In the genomic region with DNA sequence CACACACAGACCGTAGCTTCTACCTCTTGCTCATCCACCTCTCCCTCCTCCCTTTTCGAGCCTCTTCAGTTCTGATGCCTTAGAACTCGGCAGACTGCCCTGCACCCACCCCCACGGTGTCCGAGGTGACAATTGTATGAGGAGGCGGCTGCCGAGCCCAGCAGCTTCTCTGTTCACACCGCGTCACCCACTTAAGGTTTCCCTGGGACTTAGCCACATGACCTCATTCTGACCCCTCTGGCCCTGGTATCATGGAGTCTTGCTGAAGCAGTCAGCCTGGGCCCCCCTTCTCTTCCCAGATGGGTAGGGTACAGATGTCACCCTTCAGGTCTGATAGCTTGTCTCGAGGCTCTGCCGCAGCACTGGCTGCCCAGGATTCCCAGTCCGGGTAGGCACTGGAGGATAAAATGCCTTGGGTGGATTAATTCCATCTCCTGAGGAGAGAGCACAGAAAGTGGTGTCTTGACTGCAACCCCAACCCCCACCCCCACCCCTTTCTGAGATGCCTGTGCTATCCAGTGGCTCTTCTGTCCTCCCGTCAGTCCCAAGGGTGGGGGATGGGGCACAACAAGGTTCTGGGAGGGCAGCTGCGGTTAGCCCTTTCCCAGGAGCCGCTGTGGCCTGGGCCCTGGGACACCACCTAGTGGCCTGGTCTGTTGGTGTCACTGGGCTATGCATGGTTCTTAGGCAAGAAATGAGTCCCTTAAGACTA, we compare ENCODE assay signal across 8 mouse cellular contexts. TPM values are rescaled to one million over a fixed set of nuclear protein-coding genes. Genes with fewer than 3 reads are reported as not detected.
A peak's percentile ranks its signal among the peaks of the same experiment; 100 is the strongest.
DNase-seq lines count a peak whose midpoint lies in the region; ATAC-seq and TF ChIP-seq lines count a peak whose summit lies in the region.

No protein-coding gene starts in this region.

- H3K27ac ChIP-seq in hindbrain, embryonic 10.5 days, result peak overlapping the region; percentile 92
- H3K27ac ChIP-seq in lung, embryonic 16.5 days (ENCODE audit: low read length), result peak overlapping the region; percentile 92
- H3K27ac ChIP-seq in olfactory bulb, adult 2 months (ENCODE audit: insufficient read depth, low read depth, low read length), result peak overlapping the region; percentile 95

- H3K27me3 ChIP-seq in hindbrain, embryonic 10.5 days (ENCODE audit: insufficient read depth, poor library complexity, severe bottlenecking), result peaks cover 12% of the 10 kb centered on the region
- no peaks in the 10 kb centered on the region for H3K27me3 ChIP-seq in lung, embryonic 16.5 days (ENCODE audit: control insufficient read depth, insufficient read depth, low read depth, low read length)

- H3K9ac ChIP-seq in lung, embryonic 16.5 days (ENCODE audit: low read length), result peak overlapping the region; percentile 41

- H3K9me3 ChIP-seq in hindbrain, embryonic 10.5 days, result no peaks in the 10 kb centered on the region
- H3K9me3 ChIP-seq in lung, embryonic 16.5 days (ENCODE audit: control insufficient read depth, low read length), result no peaks in the 10 kb centered on the region

- no peak for TF ChIP-seq POLR2A in olfactory bulb, adult 2 months (IDR thresholded peaks at IDR 0.05; ENCODE audit: insufficient read depth, low read depth, low read length)

- under 1% methylated on average over 15 of the region's 15 CpGs for WGBS in hindbrain, embryonic 10.5 days
- WGBS in lung, embryonic 16.5 days, result 1% methylated on average over 13 of the region's 15 CpGs
- WGBS in olfactory bulb, adult 2 months, result under 1% methylated on average over 15 of the region's 15 CpGs

- TF ChIP-seq CTCF in olfactory bulb, adult 2 months (IDR thresholded peaks at IDR 0.05; ENCODE audit: insufficient read depth, low read depth, low read length), result peak; percentile 76

- peaks cover 84% of the 10 kb centered on the region for H3K4me1 ChIP-seq in hindbrain, embryonic 10.5 days (replicated peaks)
- H3K4me1 ChIP-seq in lung, embryonic 16.5 days (replicated peaks; ENCODE audit: control insufficient read depth, insufficient read depth, low read length), result peaks cover 55% of the 10 kb centered on the region
- peaks cover 48% of the 10 kb centered on the region for H3K4me1 ChIP-seq in olfactory bulb, adult 2 months (ENCODE audit: control insufficient read depth, insufficient read depth, low read length)

- peak; percentile 71 for ATAC-seq in lung, embryonic 16.5 days (ENCODE audit: low read depth)

- peak overlapping the region; percentile 86 for H3K4me2 ChIP-seq in lung, embryonic 16.5 days (ENCODE audit: low read depth, low read length)

- H3K36me3 ChIP-seq in hindbrain, embryonic 10.5 days, result peaks cover 12% of the 10 kb centered on the region; the same call in 1 of the 2 replicates
- H3K36me3 ChIP-seq in lung, embryonic 16.5 days (ENCODE audit: control insufficient read depth, insufficient read depth, low read length), result no peaks in the 10 kb centered on the region

- DNase-seq in ES-CJ7 (ENCODE audit: low read depth, low spot score), result peak; percentile 90
- peak; percentile 95 for DNase-seq in cerebellum, adult 11-12 months
- DNase-seq in forelimb bud, embryonic 11.5 days (ENCODE audit: low read depth, low spot score), result peak; percentile 86
- DNase-seq in hindbrain, embryonic 10.5 days (ENCODE audit: low spot score), result peak; percentile 91
- peak; percentile 82 to 87 for DNase-seq in layer of hippocampus, postnatal 10 days (ENCODE audit: low spot score in 2 of 2)
- peak; percentile 84 for DNase-seq in testis, postnatal 14 days (ENCODE audit: low spot score)

- peak overlapping the region; percentile 51 for H3K4me3 ChIP-seq in hindbrain, embryonic 10.5 days
- H3K4me3 ChIP-seq in lung, embryonic 16.5 days (ENCODE audit: low read length), result peak overlapping the region; percentile 48
- peak overlapping the region; percentile 58 for H3K4me3 ChIP-seq in olfactory bulb, adult 2 months (ENCODE audit: insufficient read depth, low read depth, low read length)

RNA-seq across cellular contexts. Expression of a gene that starts 42.4 kb away (rescaled TPM):
- 72.2 and 74.1 TPM in 2 replicates for polyA plus RNA-seq in hindbrain, embryonic 10.5 days (2016; fragmentation: Nextera tagmentation; extraction: Ambion mirVana)
- 10 to 100 TPM; 62.3 to 64.5 TPM for total RNA-seq in layer of hippocampus, postnatal 10 days (2021)
- polyA plus RNA-seq in lung, embryonic 16.5 days (2015; fragmentation: Nextera tagmentation; extraction: Ambion mirVana), result 50.6 and 55.5 TPM in 2 replicates
- polyA plus RNA-seq in olfactory bulb, adult 2 months (2012; ENCODE audit: insufficient read depth, insufficient read length, low replicate concordance, missing spikeins), result not detected in 2 replicates

Comparison
In these comparisons a context has a peak if more than half of its experiments do, and no peak if none do; other contexts are left out.
1. Peak in every context shown above with its lines: DNase-seq, ATAC-seq, H3K4me3 ChIP-seq and H3K27ac ChIP-seq.
2. RNA of a gene that starts 42.4 kb away (polyA plus RNA-seq): 72.2 to 74.1 TPM in hindbrain, embryonic 10.5 days and 50.6 to 55.5 TPM in lung, embryonic 16.5 days; not detected in olfactory bulb, adult 2 months; every median in the first group is over 10 times any median in the second.